Mouse (Mus musculus): ENCODE measurements around the gene Gstm6. TPM values are rescaled to one million over a fixed set of nuclear protein-coding genes. Genes with fewer than 3 reads are reported as not detected.
"Not testable (repeated sequence)": the region's sequence is repeated elsewhere in the genome, so short reads cannot be mapped to it uniquely, and the experiment has no call there.

The Gstm6 gene
- total RNA-seq (2015) = not detected in 2 replicates
- total RNA-seq (2017) = not detected in 2 replicates

- ATAC-seq (ENCODE audit: poor library complexity, severe bottlenecking) = no peak
These were observed at the start of gene Gstm6 for GRCm38 (mm10) chr3:107943239-107943990. Gstm6 (minus strand) TSS chr3:107943749.

GRCm38 (mm10) chr3:107986041-107986562 lies 42.6 kb upstream of the Gstm6 start, which contains the start of gene Gstm2:
Gstm2 (minus strand) TSS chr3:107986453.
- no peak for ATAC-seq (ENCODE audit: poor library complexity, severe bottlenecking)

- ATAC-seq (ENCODE audit: poor library complexity, severe bottlenecking) = not testable (repeated sequence)
These were observed 41.6 kb upstream of the Gstm6 start for GRCm38 (mm10) chr3:107985141-107985540.

- ATAC-seq (ENCODE audit: poor library complexity, severe bottlenecking) = no peak
These were observed 40.9 kb upstream of the Gstm6 start for GRCm38 (mm10) chr3:107984471-107984870.

GRCm38 (mm10) chr3:107983771-107984170 lies 40.2 kb upstream of the Gstm6 start:
- 0 out of 2 replicates have a peak, but pooled peaks have one; percentile 30 for ATAC-seq (ENCODE audit: poor library complexity, severe bottlenecking)

- no peak for ATAC-seq (ENCODE audit: poor library complexity, severe bottlenecking)
These were observed 39.2 kb upstream of the Gstm6 start for GRCm38 (mm10) chr3:107982726-107983125.

- no peak for ATAC-seq (ENCODE audit: poor library complexity, severe bottlenecking)
These were observed 37.7 kb upstream of the Gstm6 start for GRCm38 (mm10) chr3:107981261-107981660.

GRCm38 (mm10) chr3:107977691-107978090 lies 34.1 kb upstream of the Gstm6 start:
- no peak for ATAC-seq (ENCODE audit: poor library complexity, severe bottlenecking)

- ATAC-seq (ENCODE audit: poor library complexity, severe bottlenecking) = no peak
These were observed 30.7 kb upstream of the Gstm6 start for GRCm38 (mm10) chr3:107974237-107974636.

GRCm38 (mm10) chr3:107972070-107972469 lies 28.5 kb upstream of the Gstm6 start:
- no peak for ATAC-seq (ENCODE audit: poor library complexity, severe bottlenecking)

- not testable (repeated sequence) for ATAC-seq (ENCODE audit: poor library complexity, severe bottlenecking)
These were observed 27.6 kb upstream of the Gstm6 start for GRCm38 (mm10) chr3:107971101-107971500.

- no peak for ATAC-seq (ENCODE audit: poor library complexity, severe bottlenecking)
These were observed 25.3 kb upstream of the Gstm6 start, which contains the start of gene Gstm3 for GRCm38 (mm10) chr3:107968724-107969395. Gstm3 (minus strand) TSS chr3:107969283.

GRCm38 (mm10) chr3:107966631-107967030 lies 23.1 kb upstream of the Gstm6 start:
- ATAC-seq (ENCODE audit: poor library complexity, severe bottlenecking) = no peak

GRCm38 (mm10) chr3:107965592-107965991 lies 22.0 kb upstream of the Gstm6 start:
- no peak for ATAC-seq (ENCODE audit: poor library complexity, severe bottlenecking)

- peak; percentile 63 for ATAC-seq (ENCODE audit: poor library complexity, severe bottlenecking)
These were observed 21.2 kb upstream of the Gstm6 start for GRCm38 (mm10) chr3:107964656-107965308.

- ATAC-seq (ENCODE audit: poor library complexity, severe bottlenecking) = peak; percentile 35
These were observed 20.5 kb upstream of the Gstm6 start for GRCm38 (mm10) chr3:107964026-107964425.

GRCm38 (mm10) chr3:107955260-107955659 lies 11.7 kb upstream of the Gstm6 start:
- ATAC-seq (ENCODE audit: poor library complexity, severe bottlenecking) = not testable (repeated sequence)

GRCm38 (mm10) chr3:107953906-107954305 lies 10.4 kb upstream of the Gstm6 start:
- ATAC-seq (ENCODE audit: poor library complexity, severe bottlenecking) = no peak

GRCm38 (mm10) chr3:107953328-107953755 lies 9.8 kb upstream of the Gstm6 start:
- ATAC-seq (ENCODE audit: poor library complexity, severe bottlenecking) = peak; percentile 89

GRCm38 (mm10) chr3:107950531-107950930 lies 7.0 kb upstream of the Gstm6 start:
- ATAC-seq (ENCODE audit: poor library complexity, severe bottlenecking) = no peak

GRCm38 (mm10) chr3:107949461-107949860 lies 5.9 kb upstream of the Gstm6 start:
- not testable (repeated sequence) for ATAC-seq (ENCODE audit: poor library complexity, severe bottlenecking)

All from megakaryocyte, adult 5-6 weeks (primary cell).